Mouse (Mus musculus) layer of hippocampus, postnatal 10 days (tissue): ENCODE data around the gene Kyat1. TPM values are rescaled to one million over a fixed set of nuclear protein-coding genes. Genes with fewer than 3 reads are reported as not detected.
A peak's percentile ranks its signal among the peaks of the same experiment; 100 is the strongest.
"Not testable (repeated sequence)": the region's sequence is repeated elsewhere in the genome, so short reads cannot be mapped to it uniquely, and the experiment has no call there.

Source experiments
- DNase-seq, 2 experiments: peaks; one replicate each; pipeline ENCODE4 v3.0.0; 2021; ENCODE audit warnings: low spot score in 2 of 2
- total RNA-seq, 2 experiments: library from RNA; stranded (reverse); gene quantifications; 2 replicates each; pipeline ENCODE4 v1.2.3; 2021

Kyat1 gene
- total RNA-seq, 2 experiments from 2014 or later = 16.4 to 17.6 TPM

DNA sequence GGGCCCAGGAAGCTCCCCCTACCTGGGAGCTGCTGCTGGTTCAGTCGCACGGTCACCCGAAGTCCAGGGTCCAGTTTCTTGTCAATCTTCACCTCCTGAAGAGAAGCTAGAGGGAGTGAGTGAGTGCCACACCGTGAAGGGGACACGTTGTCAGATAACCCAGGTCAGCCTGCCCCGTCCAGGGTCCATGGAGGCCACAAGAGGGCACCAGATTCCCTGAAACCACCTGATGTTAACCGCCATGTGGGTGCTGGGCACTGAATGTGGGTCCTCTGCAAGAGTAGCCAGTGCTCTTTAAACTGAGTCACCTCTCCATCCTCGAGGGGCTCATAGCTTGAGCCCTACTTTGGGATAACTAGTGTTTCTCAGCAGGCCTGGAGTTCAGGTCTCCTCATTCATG, 29.8 kb downstream of the Kyat1 start:
- no peak for DNase-seq

DNA sequence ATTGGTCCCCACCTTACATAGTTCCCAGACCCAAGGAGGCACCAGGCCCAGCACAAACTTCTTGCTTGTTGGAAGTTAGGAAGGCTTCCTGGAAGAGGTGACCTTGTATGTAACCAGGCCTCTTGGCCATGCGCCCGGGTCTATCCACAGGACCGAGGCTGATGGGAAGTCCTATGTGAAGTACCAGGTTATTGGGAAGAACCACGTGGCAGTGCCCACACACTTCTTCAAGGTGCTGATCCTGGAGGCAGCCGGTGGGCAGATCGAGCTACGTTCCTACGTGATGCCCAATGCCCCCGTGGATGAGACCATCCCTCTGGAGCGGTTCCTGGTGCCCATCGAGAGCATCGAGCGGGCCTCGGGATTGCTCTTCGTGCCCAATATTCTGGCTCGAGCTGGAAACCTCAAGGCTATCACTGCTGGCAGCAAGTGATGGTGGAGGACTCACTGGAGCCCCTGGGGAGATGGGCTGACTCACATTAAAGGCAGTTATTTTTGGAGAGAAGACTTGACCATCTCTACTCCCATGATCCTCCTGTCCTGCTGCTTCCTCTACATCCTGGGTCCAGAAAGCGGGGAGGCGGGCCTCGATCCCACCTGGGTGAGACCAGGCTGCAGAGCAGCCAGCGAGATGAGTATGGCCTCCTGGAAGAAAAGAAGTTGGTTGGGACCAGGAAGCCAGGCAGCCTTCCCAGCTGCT, 32.0 kb downstream of the Kyat1 start:
- no peak for DNase-seq

DNA sequence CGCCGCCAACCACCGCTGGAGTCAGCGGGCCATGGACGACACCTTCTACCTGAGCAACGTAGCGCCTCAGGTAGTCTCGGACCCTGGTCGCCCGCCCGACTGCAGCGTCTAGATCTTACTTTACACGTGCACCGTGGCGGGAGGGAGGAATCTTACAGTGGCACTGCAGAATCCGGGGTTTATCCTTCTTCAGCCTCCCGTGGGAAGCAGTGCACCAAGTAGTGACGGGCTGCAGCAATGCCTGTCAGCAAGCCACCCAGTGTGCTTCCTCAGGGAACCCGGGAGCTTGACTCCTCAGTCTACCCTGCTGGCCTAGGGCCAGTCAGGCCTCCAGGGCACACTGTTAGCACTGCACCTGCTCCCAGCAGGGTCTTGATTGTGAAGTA, 33.7 kb downstream of the Kyat1 start:
- DNase-seq = no peak

DNA sequence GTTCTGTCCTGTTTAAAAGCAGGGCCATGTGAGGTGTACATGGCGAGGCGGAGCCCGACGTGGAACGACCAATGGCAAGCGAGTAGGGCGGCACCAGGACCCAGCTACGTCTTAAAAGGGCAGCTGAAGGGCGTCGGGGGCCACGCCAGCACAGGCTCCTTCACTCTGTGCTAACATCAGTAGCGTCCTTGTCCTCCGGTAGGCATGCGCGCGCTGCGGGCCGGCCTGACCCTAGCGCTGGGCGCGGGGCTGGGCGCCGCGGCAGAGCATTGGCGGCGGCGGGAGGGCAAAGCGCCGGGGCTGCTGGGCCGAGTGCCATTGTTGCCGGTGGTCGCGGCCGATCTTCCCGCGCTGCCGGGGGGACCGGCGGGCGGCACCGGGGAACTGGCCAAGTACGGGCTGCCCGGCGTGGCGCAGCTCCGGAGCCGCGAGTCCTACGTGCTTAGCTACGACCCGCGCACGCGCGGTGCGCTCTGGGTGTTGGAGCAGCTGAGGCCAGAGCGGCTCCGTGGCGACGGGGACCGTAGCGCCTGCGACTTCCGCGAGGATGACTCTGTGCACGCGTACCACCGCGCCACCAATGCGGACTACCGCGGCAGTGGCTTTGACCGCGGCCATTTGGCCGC, 34.2 kb downstream of the Kyat1 start, which contains the start of gene Endog:
TSS of gene Endog (plus strand) at position 123 of the 626 bp plus-strand sequence.
- peak; percentile 83 to 87 for DNase-seq

DNA sequence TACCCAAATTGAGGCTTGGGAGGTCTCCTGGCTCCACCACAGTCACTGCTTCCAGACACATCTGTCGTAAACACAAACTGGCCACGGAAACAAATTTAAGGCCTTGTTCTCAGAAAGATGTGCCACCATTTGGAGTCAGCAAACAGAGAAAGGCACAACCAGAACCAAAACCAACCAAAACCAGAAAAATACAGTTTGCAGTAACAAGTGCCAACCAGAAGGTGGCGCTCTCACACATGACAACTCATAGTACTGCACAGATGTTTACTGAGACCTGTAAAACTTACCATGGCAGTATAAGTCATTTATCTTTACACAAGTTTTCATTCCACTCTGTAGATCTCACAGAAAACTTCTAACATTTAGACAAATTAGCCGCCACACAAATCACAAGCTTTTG, 39.0 kb downstream of the Kyat1 start:
- no peak for DNase-seq

DNA sequence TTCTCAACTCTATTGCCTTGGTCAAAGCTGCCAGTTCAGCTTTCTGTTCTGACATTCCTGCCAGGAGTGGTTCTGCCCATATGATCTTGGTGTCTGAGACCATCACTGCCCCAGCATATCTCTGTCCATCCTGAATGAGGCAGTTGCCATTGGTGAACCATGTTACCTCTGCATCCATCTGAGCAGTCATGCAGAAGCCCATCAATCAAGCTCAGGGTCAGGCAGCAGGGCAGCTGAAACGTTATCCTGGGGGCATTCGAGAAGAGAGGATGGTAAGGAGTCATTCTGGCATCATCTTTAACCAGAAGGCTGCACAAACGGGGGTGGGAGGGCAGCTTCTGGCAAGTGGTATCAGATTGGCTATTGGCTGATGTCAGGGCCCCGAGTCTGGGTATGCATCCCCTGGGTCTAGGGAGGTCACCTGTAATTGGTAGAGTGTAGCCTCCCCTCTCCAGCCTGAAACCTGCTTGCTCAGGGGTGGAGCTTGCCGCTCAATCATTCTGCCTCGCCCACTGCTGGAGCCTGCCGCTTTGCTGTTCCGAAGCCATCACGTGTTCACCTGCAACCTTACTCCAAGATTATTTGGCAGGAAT, 41.2 kb downstream of the Kyat1 start:
- DNase-seq = no peak

DNA sequence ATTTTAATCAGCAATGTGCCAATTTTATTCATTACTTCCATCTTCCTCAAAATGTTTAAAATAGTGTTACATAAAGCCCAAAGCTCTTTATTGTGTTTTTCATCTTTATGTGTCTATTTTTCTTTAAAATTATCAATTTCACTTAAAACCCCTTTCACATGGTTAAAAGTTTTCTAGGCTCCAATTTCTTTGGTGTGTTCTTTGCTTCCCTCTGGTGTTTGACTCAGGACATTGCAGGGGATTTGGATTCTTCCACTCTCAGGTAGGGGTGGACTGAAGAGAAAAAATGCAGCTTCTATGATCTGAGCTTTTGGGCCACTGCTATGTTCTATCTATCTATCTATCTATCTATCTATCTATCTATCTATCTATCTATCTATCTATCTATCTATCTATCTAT, 43.8 kb downstream of the Kyat1 start:
- peak in 1 of 2 experiments; percentile 45 for DNase-seq

DNA sequence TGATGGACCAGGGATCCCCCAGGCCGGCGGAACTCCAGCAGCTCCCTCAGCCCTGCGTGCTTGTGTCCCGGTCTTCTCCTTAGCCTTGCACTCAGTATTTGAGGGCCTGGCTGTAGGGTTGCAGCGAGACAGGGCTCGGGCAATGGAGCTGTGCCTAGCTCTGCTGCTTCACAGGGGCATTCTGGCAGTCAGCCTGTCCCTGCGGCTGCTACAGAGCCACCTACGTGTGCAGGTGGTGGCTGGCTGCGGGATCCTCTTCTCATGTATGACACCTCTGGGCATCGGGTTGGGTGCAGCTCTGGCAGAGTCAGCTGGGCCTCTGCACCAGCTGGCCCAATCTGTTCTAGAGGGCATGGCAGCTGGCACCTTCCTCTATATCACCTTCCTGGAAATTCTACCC, 45.8 kb downstream of the Kyat1 start:
- not testable (repeated sequence) for DNase-seq

DNA sequence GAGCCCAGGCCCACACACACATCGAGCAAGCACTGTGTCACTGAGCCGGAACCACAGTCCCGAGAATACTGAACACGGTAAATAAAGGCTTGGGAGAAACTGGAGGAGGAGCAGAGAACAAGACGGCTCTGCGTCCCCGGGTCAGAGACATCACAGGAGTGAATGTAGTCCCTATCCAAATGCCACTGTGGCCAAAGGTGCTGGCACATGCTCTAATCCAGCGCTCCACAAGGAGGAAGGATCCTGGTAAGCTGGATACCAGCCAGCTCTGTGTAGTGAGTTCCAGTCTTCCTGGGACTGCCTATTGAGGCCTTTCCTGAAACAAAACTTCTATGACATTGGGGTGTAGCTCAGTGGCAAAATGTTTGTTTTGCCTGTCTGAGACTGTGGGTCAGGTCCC, 53.0 kb downstream of the Kyat1 start:
- DNase-seq = no peak

DNA sequence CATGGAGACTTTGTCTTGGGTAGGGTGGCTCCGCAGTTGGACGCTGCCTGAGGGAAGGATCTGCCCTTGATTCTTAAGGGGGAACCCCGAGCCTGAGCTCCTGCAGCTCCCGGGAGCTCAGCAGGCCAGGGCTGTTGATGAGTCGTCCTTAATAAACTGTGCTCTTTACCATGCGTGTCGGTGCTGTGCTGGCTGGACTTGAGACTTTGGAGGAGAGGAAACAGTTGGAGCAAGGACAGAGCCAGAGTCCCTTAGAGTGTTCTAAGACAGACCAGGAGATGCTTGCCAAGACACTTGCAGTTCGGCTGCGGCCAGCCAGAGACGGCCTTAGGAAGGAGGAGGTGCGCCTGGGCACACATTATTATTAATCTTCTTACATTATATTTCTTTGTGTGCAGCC, 53.8 kb downstream of the Kyat1 start:
- DNase-seq = no peak

DNA sequence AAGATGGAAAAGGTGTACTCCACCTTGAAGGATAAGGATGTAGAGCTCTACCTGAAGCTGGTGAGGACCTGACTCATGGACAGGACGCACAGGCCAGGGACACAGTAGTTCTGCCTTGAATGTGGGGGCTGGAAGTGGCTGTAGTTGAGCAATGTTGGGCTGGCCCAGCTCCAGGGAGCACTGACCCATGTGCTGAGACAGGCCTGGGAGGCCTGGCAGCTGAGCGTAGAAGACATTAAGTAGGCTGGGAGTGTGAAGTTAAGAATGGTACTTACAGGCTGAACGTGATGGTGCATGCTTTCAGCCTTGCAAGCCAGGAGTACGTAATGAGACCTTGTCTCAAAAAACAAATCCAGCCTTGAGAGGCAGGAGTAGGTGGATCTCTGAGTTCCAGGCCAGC, 58.2 kb downstream of the Kyat1 start:
- DNase-seq = no peak

DNA sequence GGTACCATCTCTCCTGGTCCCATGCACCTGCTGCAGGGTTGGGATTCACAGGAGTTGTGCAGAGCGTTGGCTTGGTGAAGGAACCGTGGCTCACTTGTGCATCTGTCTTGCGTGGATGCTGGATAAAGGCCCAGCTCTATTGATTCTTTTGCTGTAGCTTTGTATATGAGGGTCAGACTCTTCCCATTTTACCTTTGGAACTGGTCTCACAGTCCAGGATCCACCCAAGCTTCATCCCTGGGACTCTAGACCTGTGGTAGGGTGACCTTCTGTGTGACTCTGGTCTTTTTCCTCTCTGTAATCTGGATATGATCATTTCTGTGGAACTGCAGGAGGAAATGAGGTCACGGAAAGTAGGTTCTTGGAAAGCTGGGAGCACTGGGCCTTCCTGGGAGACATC, 61.2 kb downstream of the Kyat1 start:
- no peak for DNase-seq

DNA sequence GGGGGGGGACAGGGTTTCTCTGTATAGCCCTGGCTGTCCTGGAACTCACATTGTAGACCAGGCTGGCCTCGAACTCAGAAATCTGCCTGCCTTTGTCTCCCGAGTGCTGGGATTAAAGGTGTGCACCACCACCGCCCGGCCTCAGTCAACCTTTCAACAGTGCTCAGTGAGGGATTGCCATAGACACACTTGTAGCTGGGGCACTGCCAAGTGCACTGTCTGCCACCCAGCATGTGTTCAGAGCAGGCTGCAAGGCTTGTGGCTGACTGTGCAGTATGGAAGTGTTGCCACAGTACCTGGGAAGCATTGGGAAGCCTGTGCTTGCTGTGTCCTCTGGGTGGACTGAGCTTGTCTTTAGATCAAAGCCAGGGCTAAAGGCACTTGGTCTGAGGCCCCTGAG, 65.6 kb downstream of the Kyat1 start:
- not testable (repeated sequence) for DNase-seq

DNA sequence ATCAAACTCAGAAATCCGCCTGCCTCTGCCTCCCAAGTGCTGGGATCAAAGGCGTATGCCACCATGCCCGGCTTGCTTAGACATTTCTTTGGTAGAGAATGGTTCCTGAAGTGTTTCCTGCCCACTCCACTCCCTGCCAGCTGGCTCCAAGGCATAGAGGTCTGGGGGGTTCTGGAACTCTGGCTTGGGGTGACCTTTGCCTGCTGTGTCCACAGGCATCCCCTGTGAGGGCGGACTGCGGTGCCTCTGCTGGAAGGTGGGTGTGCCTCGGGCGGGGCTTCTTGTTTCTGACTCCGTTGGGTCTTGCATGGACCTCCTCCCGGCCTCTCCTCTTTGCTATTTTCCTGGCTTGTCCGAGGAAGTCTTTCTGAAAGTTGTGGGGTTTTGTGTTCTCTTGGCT, 69.2 kb downstream of the Kyat1 start:
- DNase-seq = no peak

Other genes with a start within 250 kb of the Kyat1 start
- gene Sptan1, start 240.3 kb downstream of the Kyat1 start, total RNA-seq = 1,000 to 10,000 TPM in 1 of 2 experiments, 100 to 1,000 TPM in 1; 939 to 1,018 TPM
- 10 to 100 TPM; 42.2 to 46.3 TPM for gene Wdr34, start 157.0 kb downstream of the Kyat1 start, total RNA-seq
- gene Set, start 148.5 kb downstream of the Kyat1 start, total RNA-seq = 100 to 1,000 TPM; 231 to 233 TPM
- gene Pkn3, start 128.2 kb downstream of the Kyat1 start, total RNA-seq = 1 to 10 TPM; 1.8 to 2.2 TPM
- 10 to 100 TPM; 19.6 to 19.7 TPM for gene Zdhhc12, start 112.2 kb downstream of the Kyat1 start, total RNA-seq
- gene Zer1, start 81.3 kb downstream of the Kyat1 start, total RNA-seq = 100 to 1,000 TPM; 121 to 126 TPM
- 10 to 100 TPM; 72.6 to 73.5 TPM for gene Tbc1d13, start 72.1 kb downstream of the Kyat1 start, total RNA-seq
- 10 to 100 TPM; 23.4 to 24.6 TPM for gene Endog, start 34.4 kb downstream of the Kyat1 start, total RNA-seq
- gene Spout1, start 27.4 kb downstream of the Kyat1 start, total RNA-seq = 10 to 100 TPM; 31.2 to 35.3 TPM
- gene Lrrc8a, start 31.9 kb upstream of the Kyat1 start, total RNA-seq = 10 to 100 TPM; 54.0 to 55.9 TPM
- gene Gm28035, start 34.7 kb upstream of the Kyat1 start, total RNA-seq = 1 to 10 TPM; 5.8 to 7.2 TPM
- gene Phyhd1, start 60.4 kb upstream of the Kyat1 start, total RNA-seq = 10 to 100 TPM; 16.9 to 19.2 TPM
- not detected for gene Gm28038, start 75.2 kb upstream of the Kyat1 start, total RNA-seq
- 10 to 100 TPM; 23.8 to 24.4 TPM for gene Dolk, start 80.5 kb upstream of the Kyat1 start, total RNA-seq
- gene Nup188, start 80.5 kb upstream of the Kyat1 start, total RNA-seq = 10 to 100 TPM; 24.6 to 30.1 TPM
- gene Sh3glb2, start 153.5 kb upstream of the Kyat1 start, total RNA-seq = 100 to 1,000 TPM; 209 to 233 TPM
- 100 to 1,000 TPM; 101 to 112 TPM for gene Miga2, start 158.4 kb upstream of the Kyat1 start, total RNA-seq
- gene Dolpp1, start 186.4 kb upstream of the Kyat1 start, total RNA-seq = 10 to 100 TPM; 31.7 to 37.4 TPM
- 10 to 100 TPM; 39.0 to 41.9 TPM for gene Crat, start 210.0 kb upstream of the Kyat1 start, total RNA-seq
- gene Ptpa, start 210.2 kb upstream of the Kyat1 start, total RNA-seq = 100 to 1,000 TPM; 144 to 159 TPM